Mouse (Mus musculus) kidney, adult 2 months (tissue): ENCODE data around the gene Robo2. TPM values are rescaled to one million over a fixed set of nuclear protein-coding genes. Genes with fewer than 3 reads are reported as not detected.
A peak's percentile ranks its signal among the peaks of the same experiment; 100 is the strongest.

Experiments used
- DNase-seq: peaks from one replicate; pipeline ENCODE4 v3.0.0; 2021
- H3K27ac ChIP-seq: fragments of 200-500 bp; 2 replicates; pipeline ENCODE4 v1.5.1; 2012; ENCODE audit warnings: low read depth, low read length, control low read depth, inconsistent platforms; ENCODE audit not compliant: insufficient read depth
- H3K27me3 ChIP-seq: fragments of 200-500 bp; replicated peaks from 2 replicates; pipeline ENCODE4 v1.6.1; 2012; ENCODE audit warnings: mild to moderate bottlenecking, moderate library complexity, low read length, inconsistent platforms; ENCODE audit not compliant: control insufficient read depth, insufficient read depth
- H3K36me3 ChIP-seq: fragments of 200-500 bp; 2 replicates; pipeline ENCODE4 v1.6.1; 2012; ENCODE audit warnings: mild to moderate bottlenecking, moderate library complexity, low read length, inconsistent platforms; ENCODE audit not compliant: control insufficient read depth, insufficient read depth
- H3K4me1 ChIP-seq: fragments of 200-500 bp; 2 replicates; pipeline ENCODE4 v1.6.1; 2011; ENCODE audit warnings: low read length; ENCODE audit not compliant: control insufficient read depth, insufficient read depth
- H3K4me3 ChIP-seq: fragments of 200-500 bp; 2 replicates; pipeline ENCODE4 v1.5.1; 2011; ENCODE audit warnings: mild to moderate bottlenecking, low read depth, low read length, control low read depth; ENCODE audit not compliant: insufficient read depth
- CTCF ChIP-seq: fragments of 200-500 bp; conservative IDR thresholded peaks from 2 replicates; pipeline ENCODE4 v1.5.1; 2011; ENCODE audit warnings: low read depth, mild to moderate bottlenecking, control low read depth, low read length, moderate library complexity, mixed read lengths; ENCODE audit not compliant: insufficient read depth, insufficient read length
- POLR2A ChIP-seq: fragments of 200-500 bp; IDR thresholded peaks from one replicate; pipeline ENCODE4 v1.6.1; 2011; ENCODE audit warnings: low read depth, low read length, control low read depth
- WGBS: fragments of 180-500 bp; shearing (Covaris S2); methylation state at CpG from one replicate; pipeline ENCODE4 v1.1.7; 2018; 5-methylcytosine and 5-hydroxymethylcytosine counted together
- polyA plus RNA-seq: library from polyadenylated mRNA; depleted of rRNA; stranded (reverse); fragments of >200 nt; gene quantifications from 2 replicates; pipeline ENCODE4 v1.2.3, GENCODE M21; 2012

Robo2 gene
- polyA plus RNA-seq, 1 experiment = 15.3 TPM

DNA sequence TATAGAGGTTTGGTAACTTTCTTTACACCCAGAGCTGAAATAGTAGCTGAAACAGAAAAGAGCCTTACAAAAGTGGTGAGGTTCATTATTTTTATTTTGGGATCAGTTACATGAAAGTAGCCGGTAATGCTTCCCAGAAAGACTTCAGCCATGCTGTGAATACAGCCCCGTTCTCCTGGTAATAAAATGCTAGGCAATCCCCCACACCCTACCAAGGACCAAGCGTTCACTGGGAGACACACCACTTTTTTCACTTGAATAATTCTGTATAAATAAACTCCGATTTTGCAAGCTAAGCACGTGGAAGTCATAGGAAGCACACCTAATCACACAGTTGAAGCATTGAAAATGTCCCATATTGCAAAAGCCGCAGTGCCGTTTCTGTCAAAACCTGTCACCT lies 341.0 kb downstream of the Robo2 start:
- WGBS = 38% methylated on average over 7 of the region's 7 CpGs
- DNase-seq = no peak
- Histone ChIP-seq H3K4me1 (no peaks in the 10 kb centered on the region), H3K36me3 (no peaks in the 10 kb centered on the region), H3K4me3 (no peak overlapping the region), H3K27me3 (no peaks in the 10 kb centered on the region; the same call in 1 of the 2 replicates), H3K27ac (no peak overlapping the region)
- TF ChIP-seq POLR2A = no peak
- TF ChIP-seq CTCF = no peak

DNA sequence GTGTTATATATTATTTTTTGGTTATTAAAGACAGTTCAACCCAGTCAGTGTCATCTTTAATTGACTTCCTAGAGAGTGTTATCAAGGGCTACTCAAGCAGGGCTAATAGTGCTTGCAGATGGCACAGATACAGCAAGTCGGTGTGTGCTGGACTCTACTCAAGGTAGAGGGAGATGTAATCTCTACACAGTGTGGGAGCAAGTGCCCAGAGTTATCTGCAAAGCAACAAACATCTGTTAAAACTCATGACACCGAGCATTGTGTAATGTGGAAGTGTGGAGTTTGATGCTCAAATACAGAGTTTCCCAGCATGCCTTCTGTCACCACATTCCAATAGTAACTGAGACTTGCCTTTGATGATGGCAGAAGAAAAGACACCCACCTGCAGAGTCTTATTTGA lies 345.7 kb downstream of the Robo2 start:
- TF ChIP-seq CTCF = no peak
- no peak for TF ChIP-seq POLR2A
- WGBS = 78% methylated on average over 2 of the region's 2 CpGs
- no peak for DNase-seq

DNA sequence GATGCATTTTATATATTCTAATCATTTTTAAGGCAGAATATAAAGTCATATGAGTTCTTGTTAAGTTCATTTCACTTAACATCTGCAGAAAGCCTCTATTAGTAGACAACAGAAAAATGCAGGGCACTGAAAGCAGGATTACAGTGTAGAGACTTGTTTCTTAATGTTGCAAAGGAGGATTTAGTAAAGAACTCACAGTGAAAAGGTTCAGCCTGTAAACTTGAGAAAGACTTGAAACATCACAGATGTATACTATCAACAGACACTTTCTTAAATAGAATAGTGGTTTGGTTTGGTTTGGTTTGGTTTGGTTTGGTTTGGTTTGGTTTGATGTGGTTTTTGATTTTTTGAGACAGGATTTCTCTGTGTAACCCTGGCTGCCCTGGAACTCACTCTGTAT lies 349.7 kb downstream of the Robo2 start:
- Histone ChIP-seq H3K36me3 (no peaks in the 10 kb centered on the region), H3K4me1 (no peaks in the 10 kb centered on the region), H3K27me3 (no peaks in the 10 kb centered on the region), H3K4me3 (no peak overlapping the region), H3K27ac (no peak overlapping the region)
- no peak for TF ChIP-seq POLR2A
- TF ChIP-seq CTCF = no peak
- no peak for DNase-seq

More for the DNA sequence above, 345.7 kb downstream of the Robo2 start:
- Histone ChIP-seq H3K4me3 (no peak overlapping the region), H3K4me1 (no peaks in the 10 kb centered on the region), H3K27ac (no peak overlapping the region), H3K36me3 (no peaks in the 10 kb centered on the region), H3K27me3 (no peaks in the 10 kb centered on the region)

DNA sequence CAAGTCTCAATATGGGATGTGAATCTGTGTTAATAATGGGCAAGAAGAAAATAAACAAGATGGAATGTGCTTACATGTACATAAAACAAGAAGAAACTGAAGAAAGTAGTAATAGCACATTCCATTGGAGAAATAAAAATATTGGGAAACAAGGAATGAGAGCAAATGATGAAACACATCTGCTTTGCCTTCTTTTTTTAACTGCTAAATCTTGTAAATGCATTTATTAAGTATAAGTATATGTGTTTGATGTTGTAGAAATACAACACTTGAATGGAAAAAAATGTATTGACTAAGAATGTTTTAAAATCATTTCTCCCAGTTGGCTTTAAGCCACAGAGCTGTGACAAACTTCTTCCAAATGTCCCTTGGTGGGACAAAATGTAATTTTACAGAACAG lies 350.1 kb downstream of the Robo2 start:
- Histone ChIP-seq H3K36me3 (no peaks in the 10 kb centered on the region), H3K27me3 (no peaks in the 10 kb centered on the region), H3K4me1 (no peaks in the 10 kb centered on the region), H3K4me3 (no peak overlapping the region), H3K27ac (no peak overlapping the region)
- TF ChIP-seq POLR2A (no peak), CTCF (no peak)
- peak; percentile 11 for DNase-seq

DNA sequence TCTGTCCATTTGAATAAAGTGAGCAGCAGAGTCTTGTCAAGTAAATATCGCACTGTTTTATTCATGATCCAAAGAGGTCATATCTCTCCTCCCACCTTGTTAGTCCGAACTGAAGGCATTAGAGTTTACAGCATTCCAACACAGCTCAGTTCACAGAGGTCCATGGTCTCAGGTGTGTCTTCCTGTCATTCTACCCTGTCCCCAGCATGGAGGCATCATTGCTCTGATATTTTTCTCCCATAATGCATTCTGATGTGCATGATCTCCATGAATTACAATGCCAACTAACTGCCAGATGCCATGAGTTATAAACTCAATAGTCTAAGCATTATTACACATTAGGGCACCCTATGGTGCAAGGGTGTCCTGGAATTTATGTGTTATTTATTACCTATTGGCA lies 354.7 kb downstream of the Robo2 start:
- Histone ChIP-seq H3K27me3 (no peaks in the 10 kb centered on the region), H3K4me1 (no peaks in the 10 kb centered on the region), H3K27ac (no peak overlapping the region), H3K36me3 (no peaks in the 10 kb centered on the region), H3K4me3 (no peak overlapping the region)
- DNase-seq = no peak
- 77% methylated on average over 2 of the region's 2 CpGs for WGBS
- TF ChIP-seq CTCF (no peak), POLR2A (no peak)

DNA sequence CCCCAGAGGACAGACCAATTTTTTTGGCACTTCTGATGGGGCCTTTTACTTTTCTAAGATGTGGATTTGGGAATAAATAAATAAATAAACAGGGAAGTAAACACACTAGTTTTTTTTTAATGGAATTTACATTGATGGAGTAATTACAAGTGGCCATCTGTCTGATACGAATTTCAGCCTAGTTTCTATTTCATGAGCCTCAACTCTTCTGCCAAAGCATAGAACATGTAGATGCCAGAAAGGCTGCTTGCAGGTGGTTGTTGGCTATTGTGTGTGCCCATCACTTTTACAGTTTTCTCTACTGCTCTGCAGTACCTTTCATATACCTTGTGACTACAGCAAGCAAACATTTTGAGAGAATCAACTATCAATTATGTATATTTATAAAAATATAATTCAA lies 355.4 kb downstream of the Robo2 start:
- WGBS = 85% methylated on average over 1 of the region's 1 CpGs
- Histone ChIP-seq H3K27ac (no peak overlapping the region), H3K27me3 (no peaks in the 10 kb centered on the region), H3K4me1 (no peaks in the 10 kb centered on the region), H3K36me3 (no peaks in the 10 kb centered on the region), H3K4me3 (no peak overlapping the region)
- DNase-seq = no peak
- TF ChIP-seq CTCF (no peak), POLR2A (no peak)

DNA sequence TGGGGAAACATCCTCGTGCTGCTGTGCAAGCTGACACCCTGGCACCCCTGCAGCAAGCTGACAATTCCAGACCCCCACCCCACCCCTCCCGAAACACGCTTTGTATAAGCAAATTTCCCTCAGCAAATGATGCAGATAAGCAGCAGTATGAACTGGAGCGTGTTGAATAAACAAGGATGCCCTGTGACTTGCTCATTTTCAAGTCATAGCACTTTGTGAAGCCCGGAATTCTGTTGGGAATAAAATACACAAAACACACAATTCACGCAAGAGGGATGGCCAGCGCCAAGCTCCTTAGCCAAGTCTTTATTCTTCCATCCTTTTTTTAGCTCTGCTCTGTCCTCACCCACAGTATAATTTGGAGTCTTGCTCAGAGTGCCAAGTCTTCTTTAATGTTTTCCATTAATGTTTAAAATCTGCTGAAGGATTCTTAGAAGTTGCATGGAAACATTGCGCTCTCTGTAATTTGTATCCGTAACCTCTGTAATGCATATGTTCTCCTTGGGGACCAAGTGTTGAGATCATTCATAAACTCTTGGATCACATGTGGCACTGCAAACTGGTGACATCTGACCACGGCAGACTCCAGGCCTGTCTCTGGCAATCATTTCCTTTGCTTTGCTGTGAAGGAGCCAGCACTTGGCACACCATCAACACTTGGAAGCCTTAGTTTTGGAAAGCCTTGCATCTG lies 356.4 kb downstream of the Robo2 start:
- Histone ChIP-seq H3K36me3 (no peaks in the 10 kb centered on the region), H3K27ac (no peak overlapping the region), H3K27me3 (no peaks in the 10 kb centered on the region), H3K4me3 (no peak overlapping the region), H3K4me1 (no peaks in the 10 kb centered on the region)
- TF ChIP-seq POLR2A (no peak), CTCF (no peak)
- peak; percentile 44 for DNase-seq
- WGBS = 58% methylated on average over 10 of the region's 10 CpGs
